Mouse (Mus musculus) bone marrow macrophage, adult 2 months (primary cell): Measurements from ENCODE around the gene Lrrc38. TPM values are rescaled to one million over a fixed set of nuclear protein-coding genes. Genes with fewer than 3 reads are reported as not detected.

Experiments
- H3K27ac ChIP-seq: 2 replicates; pipeline ENCODE4 v1.5.1; 2012; ENCODE audit warnings: low read depth, low read length; ENCODE audit not compliant: insufficient read depth
- H3K4me1 ChIP-seq: 2 replicates; pipeline ENCODE4 v1.6.1; 2012; ENCODE audit warnings: low read length; ENCODE audit not compliant: control insufficient read depth, insufficient read depth
- H3K4me3 ChIP-seq: 2 replicates; pipeline ENCODE4 v1.5.1; 2012; ENCODE audit warnings: mild to moderate bottlenecking, low read length, moderate library complexity; ENCODE audit not compliant: insufficient read depth
- CTCF ChIP-seq: IDR thresholded peaks from 2 replicates; pipeline ENCODE4 v1.5.1; 2012; ENCODE audit warnings: low read depth, mild to moderate bottlenecking, low read length, moderate library complexity
- POLR2A ChIP-seq: IDR thresholded peaks from 2 replicates; pipeline ENCODE4 v1.6.1; 2012; ENCODE audit warnings: mild to moderate bottlenecking, low read depth, low read length, borderline replicate concordance
- polyA plus RNA-seq: library from polyadenylated mRNA; stranded (reverse); fragments of >200 nt; gene quantifications from 2 replicates; pipeline ENCODE4 v1.2.4, GENCODE M21; 2012; ENCODE audit not compliant: missing spikeins, insufficient read depth, insufficient read length

The Lrrc38 gene
- polyA plus RNA-seq, 1 experiment = not detected

- Histone ChIP-seq H3K4me3 (no peak overlapping the region), H3K4me1 (no peaks in the 10 kb centered on the region), H3K27ac (no peak overlapping the region)
- no peak for TF ChIP-seq POLR2A
- TF ChIP-seq CTCF = no peak
Observed at GRCm38 (mm10) chr4:143348678-143349077, 879 bp upstream of the Lrrc38 start.

- H3K4me1 ChIP-seq = no peaks in the 10 kb centered on the region
- H3K27ac ChIP-seq = no peak overlapping the region
- no peak overlapping the region for H3K4me3 ChIP-seq
- TF ChIP-seq POLR2A (no peak), CTCF (no peak)
Observed at GRCm38 (mm10) chr4:143350047-143351015, 774 bp downstream of the Lrrc38 start.

- no peak for TF ChIP-seq CTCF
- no peak for TF ChIP-seq POLR2A
- Histone ChIP-seq H3K4me3 (no peak overlapping the region), H3K4me1 (no peaks in the 10 kb centered on the region), H3K27ac (no peak overlapping the region)
Observed at GRCm38 (mm10) chr4:143352301-143352700, 2.7 kb downstream of the Lrrc38 start.

GRCm38 (mm10) chr4:143361520-143361919, 12.0 kb downstream of the Lrrc38 start:
- no peak overlapping the region for H3K4me3 ChIP-seq
- no peak overlapping the region for H3K27ac ChIP-seq
- no peaks in the 10 kb centered on the region for H3K4me1 ChIP-seq
- TF ChIP-seq POLR2A = no peak
- TF ChIP-seq CTCF = no peak

- Histone ChIP-seq H3K4me1 (no peaks in the 10 kb centered on the region), H3K4me3 (no peak overlapping the region), H3K27ac (no peak overlapping the region)
- no peak for TF ChIP-seq POLR2A
- TF ChIP-seq CTCF = no peak
Observed at GRCm38 (mm10) chr4:143366415-143367041, 17.0 kb downstream of the Lrrc38 start.

GRCm38 (mm10) chr4:143379480-143379879, 29.9 kb downstream of the Lrrc38 start:
- Histone ChIP-seq H3K4me1 (no peaks in the 10 kb centered on the region), H3K4me3 (no peak overlapping the region), H3K27ac (no peak overlapping the region)
- TF ChIP-seq POLR2A = no peak
- TF ChIP-seq CTCF = no peak

- Histone ChIP-seq H3K4me3 (no peak overlapping the region), H3K27ac (no peak overlapping the region), H3K4me1 (no peaks in the 10 kb centered on the region)
- TF ChIP-seq CTCF = no peak
- TF ChIP-seq POLR2A = no peak
Observed at GRCm38 (mm10) chr4:143379931-143380715, 30.6 kb downstream of the Lrrc38 start.

GRCm38 (mm10) chr4:143380716-143381004, 31.1 kb downstream of the Lrrc38 start:
- TF ChIP-seq POLR2A = no peak
- TF ChIP-seq CTCF = peak; percentile 31; the same call in 1 of the 2 replicates

GRCm38 (mm10) chr4:143382163-143382562, 32.6 kb downstream of the Lrrc38 start:
- TF ChIP-seq POLR2A (no peak), CTCF (no peak)
- no peak overlapping the region for H3K4me3 ChIP-seq
- H3K4me1 ChIP-seq = no peaks in the 10 kb centered on the region
- no peak overlapping the region for H3K27ac ChIP-seq

More at GRCm38 (mm10) chr4:143380716-143381004, 31.1 kb downstream of the Lrrc38 start:
- Histone ChIP-seq H3K4me1 (no peaks in the 10 kb centered on the region), H3K27ac (no peak overlapping the region), H3K4me3 (no peak overlapping the region)

GRCm38 (mm10) chr4:143383646-143384045, 34.1 kb downstream of the Lrrc38 start:
- no peaks in the 10 kb centered on the region for H3K4me1 ChIP-seq
- no peak overlapping the region for H3K4me3 ChIP-seq
- H3K27ac ChIP-seq = no peak overlapping the region
- TF ChIP-seq CTCF = no peak
- TF ChIP-seq POLR2A = no peak
